Mouse (Mus musculus) macrophage (primary cell): ENCODE data around the gene Slc15a4. TPM values are rescaled to one million over a fixed set of nuclear protein-coding genes. Genes with fewer than 3 reads are reported as not detected.

Source experiments
- H3K27ac ChIP-seq: fragments of 350-480 bp; formaldehyde crosslinking; 2 replicates; pipeline ENCODE4 v1.9.0; 2021
- H3K36me3 ChIP-seq: fragments of 350-480 bp; formaldehyde crosslinking; 2 replicates; pipeline ENCODE4 v1.9.0; 2021; ENCODE audit errors: inconsistent target
- H3K4me3 ChIP-seq: fragments of 350-480 bp; formaldehyde crosslinking; 2 replicates; pipeline ENCODE4 v1.9.0; 2021; ENCODE audit errors: inconsistent target
- H3K79me2 ChIP-seq: fragments of 350-480 bp; formaldehyde crosslinking; 2 replicates; pipeline ENCODE4 v1.9.0; 2021; ENCODE audit errors: inconsistent target
- WGBS: methylation state at CpG from one replicate; pipeline ENCODE4 v1.1.7; 2026; ENCODE audit warnings: inconsistent platforms; ENCODE audit not compliant: missing documents; 5-methylcytosine and 5-hydroxymethylcytosine counted together
- polyA plus RNA-seq: library from polyadenylated mRNA; stranded (reverse); fragments of 250-400 nt; gene quantifications from 3 replicates; pipeline ENCODE4 v1.2.4, GENCODE M21; 2018; ENCODE audit warnings: inconsistent platforms

Slc15a4 gene
- polyA plus RNA-seq, 1 experiment from 2014 or later, result 331 TPM

- no peak overlapping the region for H3K27ac ChIP-seq
- no peak overlapping the region for H3K4me3 ChIP-seq
- 95% methylated on average over 2 of the region's 2 CpGs for WGBS
- no peaks in the 10 kb centered on the region for H3K36me3 ChIP-seq
- H3K79me2 ChIP-seq, result no peaks in the 10 kb centered on the region
Measured at GRCm38 (mm10) chr5:127638177-127638576, 5.5 kb upstream of the Slc15a4 start.

DNA sequence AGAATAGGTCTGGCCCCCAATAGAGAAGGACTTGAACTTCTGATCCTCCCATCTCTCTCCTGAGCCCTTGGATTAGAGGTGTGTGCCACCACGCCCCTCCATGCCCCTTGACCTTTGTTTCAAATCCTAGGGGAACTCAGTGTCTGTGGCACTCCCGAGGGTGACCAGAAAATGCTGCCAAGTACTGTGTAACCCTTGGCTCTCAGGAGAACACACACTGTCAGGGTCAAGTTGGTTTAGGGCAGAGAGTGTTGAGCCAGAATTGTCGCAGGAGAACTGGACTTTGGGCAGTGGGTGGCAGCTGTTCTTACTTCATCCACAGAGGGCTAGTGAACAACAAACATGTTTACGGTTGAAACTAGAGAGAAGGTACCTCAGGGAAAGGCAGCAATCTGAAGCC lies 4.9 kb upstream of the Slc15a4 start:
- H3K79me2 ChIP-seq, result no peaks in the 10 kb centered on the region
- H3K4me3 ChIP-seq, result no peak overlapping the region
- 80% methylated on average over 4 of the region's 4 CpGs for WGBS
- H3K27ac ChIP-seq, result no peak overlapping the region
- H3K36me3 ChIP-seq, result no peaks in the 10 kb centered on the region

DNA sequence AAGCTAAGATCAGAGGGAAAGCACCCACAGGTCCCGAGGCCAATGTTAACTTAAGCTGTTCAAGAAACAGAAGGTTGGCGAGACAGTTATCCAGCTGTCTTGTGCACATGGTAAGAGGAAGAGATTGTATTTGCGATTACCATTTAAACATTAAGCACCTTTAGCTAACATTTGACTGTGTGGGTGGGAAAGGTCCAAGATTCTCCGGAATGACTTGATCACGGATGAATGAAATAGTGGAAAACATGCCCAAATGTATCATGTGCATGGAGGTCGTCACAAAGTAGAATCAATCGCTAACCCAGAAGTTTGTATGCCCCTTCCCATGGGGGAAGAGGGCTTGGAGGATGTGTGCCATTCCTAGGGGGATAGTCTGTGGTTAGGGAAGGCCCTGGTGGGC lies 969 bp upstream of the Slc15a4 start:
- Histone ChIP-seq H3K27ac (no peak overlapping the region), H3K79me2 (no peaks in the 10 kb centered on the region), H3K36me3 (no peaks in the 10 kb centered on the region), H3K4me3 (no peak overlapping the region)
- 87% methylated on average over 7 of the region's 7 CpGs for WGBS

DNA sequence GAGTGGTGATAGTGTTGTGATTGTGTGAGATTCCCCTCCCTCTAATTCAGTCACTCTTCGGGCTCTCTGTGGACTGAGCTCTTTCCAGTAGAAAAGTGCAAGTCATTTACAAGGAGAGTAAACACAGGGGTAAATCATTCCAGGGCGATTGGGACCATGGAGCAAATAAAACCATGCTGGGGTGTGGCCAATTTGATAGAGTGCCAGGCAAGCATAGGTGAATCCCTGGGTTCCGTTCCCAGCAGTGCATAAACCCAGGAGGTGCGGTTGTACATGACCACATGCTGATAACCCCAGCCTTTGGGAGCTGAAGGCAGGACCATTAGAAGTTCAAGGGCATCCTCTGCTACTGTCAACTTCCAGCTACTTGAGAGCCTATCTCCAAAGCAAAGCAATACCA lies 491 bp upstream of the Slc15a4 start:
- Histone ChIP-seq H3K27ac (no peak overlapping the region), H3K4me3 (no peak overlapping the region)
- 31% methylated on average over 4 of the region's 4 CpGs for WGBS

DNA sequence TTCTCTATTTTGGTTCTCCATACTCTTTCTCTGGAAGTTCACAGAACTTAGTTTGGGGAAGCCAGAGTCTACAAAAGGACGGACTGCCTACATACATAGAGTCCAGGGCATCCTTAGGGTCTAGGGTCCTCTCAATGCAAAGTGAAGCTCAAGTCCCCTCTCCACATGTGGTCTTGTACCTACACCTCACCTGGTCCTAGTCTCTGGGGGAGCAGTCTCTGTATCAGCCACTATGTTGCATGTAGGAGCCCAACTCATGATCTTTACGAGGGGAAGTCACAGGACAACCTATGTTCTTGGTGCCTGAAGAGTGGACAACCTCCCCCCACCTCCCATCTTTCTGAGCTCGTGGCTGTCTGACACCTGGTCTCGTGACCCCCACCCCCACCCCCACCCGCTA lies 1.0 kb downstream of the Slc15a4 start:
- no peak overlapping the region for H3K27ac ChIP-seq

More for the DNA sequence above, 491 bp upstream of the Slc15a4 start:
- H3K79me2 ChIP-seq, result no peaks in the 10 kb centered on the region
- H3K36me3 ChIP-seq, result no peaks in the 10 kb centered on the region

DNA sequence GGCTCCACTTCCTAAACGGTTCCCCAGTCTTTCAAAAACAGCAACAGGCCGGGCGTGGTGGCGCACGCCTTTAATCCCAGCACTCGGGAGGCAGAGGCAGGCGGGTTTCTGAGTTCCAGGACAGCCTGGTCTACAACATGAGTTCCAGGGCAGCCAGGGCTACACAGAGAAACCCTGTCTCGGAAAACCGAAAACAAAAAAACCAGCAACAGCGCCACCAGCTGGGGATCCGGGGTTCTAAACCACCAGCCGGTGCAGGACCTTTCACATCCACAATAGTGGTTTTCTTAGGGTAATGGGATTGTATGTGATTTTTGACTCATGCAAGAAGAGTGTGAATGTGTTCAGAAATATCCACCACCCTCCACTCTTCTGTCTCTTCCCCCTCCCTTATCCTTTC lies 5.5 kb downstream of the Slc15a4 start:
- Histone ChIP-seq H3K27ac (no peak overlapping the region), H3K4me3 (no peak overlapping the region), H3K79me2 (no peaks in the 10 kb centered on the region), H3K36me3 (no peaks in the 10 kb centered on the region)
- 78% methylated on average over 12 of the region's 12 CpGs for WGBS

More for the DNA sequence above, 1.0 kb downstream of the Slc15a4 start:
- H3K36me3 ChIP-seq, result no peaks in the 10 kb centered on the region
- no peaks in the 10 kb centered on the region for H3K79me2 ChIP-seq
- H3K4me3 ChIP-seq, result no peak overlapping the region
- WGBS, result 27% methylated on average over 3 of the region's 5 CpGs

DNA sequence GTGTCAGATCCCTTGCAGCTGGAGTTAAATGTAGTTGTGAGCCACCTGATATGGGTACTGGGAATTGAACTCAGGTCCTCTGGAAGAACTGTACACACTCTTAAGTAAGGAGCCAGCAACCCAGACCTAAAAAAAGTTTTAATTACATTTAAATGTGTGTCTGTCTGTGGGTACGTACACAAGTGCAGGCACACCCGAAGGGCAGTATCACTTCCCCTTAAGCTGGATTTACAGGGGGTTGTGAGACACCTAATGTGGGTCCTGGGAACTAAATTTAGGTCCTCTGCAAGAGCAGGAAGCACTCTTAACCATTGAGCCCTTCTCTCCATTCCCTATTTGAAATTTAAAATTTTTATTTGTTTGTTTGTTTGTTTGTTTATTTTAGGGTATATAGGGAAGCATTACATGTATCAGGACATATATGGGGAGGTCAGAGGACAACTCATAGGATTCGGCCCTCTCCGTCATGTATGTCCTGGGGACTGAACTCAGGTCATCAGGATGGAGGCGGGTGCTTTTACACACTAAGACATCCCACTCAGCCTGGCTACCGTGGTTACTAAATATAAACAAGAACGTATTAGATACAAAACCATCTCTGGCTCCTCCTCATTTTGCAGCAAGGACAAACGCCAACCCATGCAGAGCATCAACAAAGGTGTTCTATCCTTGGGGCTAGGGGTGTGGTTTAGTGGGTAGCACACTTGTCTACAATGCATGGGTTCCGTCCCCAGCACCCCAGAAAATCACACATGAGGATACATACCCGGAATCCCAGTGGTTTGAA lies 8.1 kb downstream of the Slc15a4 start:
- Histone ChIP-seq H3K27ac (no peak overlapping the region), H3K36me3 (no peaks in the 10 kb centered on the region), H3K79me2 (no peaks in the 10 kb centered on the region), H3K4me3 (no peak overlapping the region)
- 62% methylated on average over 10 of the region's 10 CpGs for WGBS

- 21% methylated on average over 10 of the region's 10 CpGs for WGBS
- Histone ChIP-seq H3K79me2 (peaks cover 6% of the 10 kb centered on the region), H3K36me3 (no peaks in the 10 kb centered on the region), H3K4me3 (no peak overlapping the region), H3K27ac (no peak overlapping the region)
Measured at GRCm38 (mm10) chr5:127621108-127621507, 11.6 kb downstream of the Slc15a4 start.

GRCm38 (mm10) chr5:127620371-127620770 lies 12.3 kb downstream of the Slc15a4 start:
- Histone ChIP-seq H3K79me2 (peaks cover 13% of the 10 kb centered on the region), H3K27ac (no peak overlapping the region), H3K4me3 (no peak overlapping the region), H3K36me3 (no peaks in the 10 kb centered on the region)
- 90% methylated on average over 8 of the region's 8 CpGs for WGBS

DNA sequence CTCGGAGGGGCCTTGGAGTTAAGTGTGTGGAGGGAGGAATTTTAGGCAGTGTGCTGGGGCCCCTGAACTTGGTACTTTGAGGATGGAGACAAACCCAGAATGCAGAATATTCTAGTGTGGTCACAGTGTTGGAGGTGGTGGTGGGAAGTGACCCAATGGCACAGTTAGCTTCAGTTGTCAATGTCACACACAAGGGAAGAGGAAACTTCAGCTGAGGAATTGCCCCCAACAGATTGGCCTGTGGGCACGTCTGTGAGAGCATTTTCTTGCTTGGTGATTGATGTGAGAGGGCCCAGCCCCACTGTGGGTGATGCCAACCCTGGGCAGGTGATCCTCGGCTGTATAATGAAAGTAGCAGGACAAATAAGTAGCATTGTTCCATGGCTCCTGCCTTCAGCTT lies 13.9 kb downstream of the Slc15a4 start:
- Histone ChIP-seq H3K27ac (no peak overlapping the region), H3K36me3 (no peaks in the 10 kb centered on the region), H3K79me2 (peaks cover 29% of the 10 kb centered on the region), H3K4me3 (no peak overlapping the region)
- 70% methylated on average over 3 of the region's 3 CpGs for WGBS

GRCm38 (mm10) chr5:127616884-127617635 lies 15.6 kb downstream of the Slc15a4 start:
- Histone ChIP-seq H3K36me3 (no peaks in the 10 kb centered on the region), H3K79me2 (peaks cover 46% of the 10 kb centered on the region), H3K27ac (0 out of 2 replicates have a peak overlapping the region, but pooled peaks have one; percentile 21), H3K4me3 (peak overlapping the region; percentile 72)
- under 1% methylated on average over 70 of the region's 91 CpGs for WGBS

DNA sequence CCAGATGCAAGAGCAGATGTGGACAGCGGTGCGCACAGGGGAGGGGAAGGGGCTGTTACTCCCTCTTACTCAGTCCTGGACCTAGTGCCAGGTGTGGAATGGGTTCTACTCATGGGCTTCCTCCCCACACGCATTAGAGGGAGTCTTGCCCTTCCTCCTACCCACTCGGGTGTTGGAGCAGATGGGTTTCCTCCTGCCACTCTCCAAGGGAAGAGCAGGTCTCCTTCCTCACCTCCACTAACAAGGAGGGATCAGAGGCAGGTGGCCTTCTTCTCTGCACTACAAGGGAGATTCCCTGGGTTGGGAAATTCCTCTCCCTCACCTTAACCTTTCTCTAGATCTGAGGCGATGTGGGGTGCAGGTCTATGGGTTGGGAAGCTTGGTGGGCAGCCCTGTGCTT lies 16.5 kb downstream of the Slc15a4 start:
- H3K79me2 ChIP-seq, result peaks cover 55% of the 10 kb centered on the region
- H3K4me3 ChIP-seq, result peak overlapping the region; percentile 72
- H3K27ac ChIP-seq, result peak overlapping the region; percentile 98
- no peaks in the 10 kb centered on the region for H3K36me3 ChIP-seq
- 4% methylated on average over 5 of the region's 5 CpGs for WGBS

DNA sequence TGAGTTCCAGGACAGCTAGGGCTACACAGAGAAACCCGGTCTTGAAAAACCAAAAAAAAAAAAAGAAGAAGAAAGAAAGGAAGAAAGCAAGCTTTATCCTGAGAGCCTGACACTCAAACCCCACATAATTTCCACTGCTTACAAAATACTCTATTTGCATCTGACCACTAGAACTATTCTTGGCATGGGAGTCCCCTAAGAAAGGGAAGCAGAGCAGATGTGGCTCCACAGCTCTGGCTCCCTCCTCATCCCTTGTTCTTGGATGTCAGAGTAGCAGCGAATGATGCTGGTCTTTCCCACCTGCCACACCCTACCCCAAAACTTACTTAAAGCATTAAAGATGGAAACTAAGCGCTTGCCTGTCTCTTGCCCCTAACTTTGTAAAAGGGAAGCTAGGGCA lies 17.2 kb downstream of the Slc15a4 start:
- 11% methylated on average over 3 of the region's 3 CpGs for WGBS
- Histone ChIP-seq H3K36me3 (no peaks in the 10 kb centered on the region), H3K4me3 (peak overlapping the region; percentile 72), H3K27ac (peak overlapping the region; percentile 98), H3K79me2 (peaks cover 58% of the 10 kb centered on the region)

DNA sequence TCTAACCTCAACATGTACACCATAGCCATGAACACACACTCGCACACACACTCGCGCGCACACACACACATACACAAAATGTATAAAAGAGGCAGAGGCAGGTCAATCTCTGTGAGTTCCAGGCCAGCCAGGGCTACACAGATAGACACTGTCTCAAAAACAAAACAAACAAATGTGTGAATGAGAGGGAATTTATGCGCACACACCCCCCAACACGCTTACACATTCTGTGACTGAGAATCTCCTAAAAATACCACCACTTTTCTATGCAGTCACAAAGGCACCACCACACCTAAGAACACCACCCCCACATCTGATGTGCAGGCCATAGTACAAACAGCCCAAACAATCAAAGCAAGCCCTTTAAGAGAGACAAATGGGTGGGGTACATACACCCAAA lies 20.3 kb downstream of the Slc15a4 start:
- peaks cover 89% of the 10 kb centered on the region for H3K79me2 ChIP-seq
- no peak overlapping the region for H3K4me3 ChIP-seq
- 96% methylated on average over 6 of the region's 6 CpGs for WGBS
- peak overlapping the region; percentile 98 for H3K27ac ChIP-seq
- H3K36me3 ChIP-seq, result no peaks in the 10 kb centered on the region

- Histone ChIP-seq H3K79me2 (peaks cover 94% of the 10 kb centered on the region), H3K27ac (peak overlapping the region; percentile 98), H3K4me3 (no peak overlapping the region), H3K36me3 (no peaks in the 10 kb centered on the region)
- 45% methylated on average over 1 of the region's 1 CpGs for WGBS
Measured at GRCm38 (mm10) chr5:127611881-127612280, 20.8 kb downstream of the Slc15a4 start.
